Mouse (Mus musculus): ENCODE results near the gene Kcnmb2. TPM values are rescaled to one million over a fixed set of nuclear protein-coding genes. Genes with fewer than 3 reads are reported as not detected.

Gene Kcnmb2
- polyA plus RNA-seq, 1 experiment from 2014 or later, result 0.40 TPM

DNA sequence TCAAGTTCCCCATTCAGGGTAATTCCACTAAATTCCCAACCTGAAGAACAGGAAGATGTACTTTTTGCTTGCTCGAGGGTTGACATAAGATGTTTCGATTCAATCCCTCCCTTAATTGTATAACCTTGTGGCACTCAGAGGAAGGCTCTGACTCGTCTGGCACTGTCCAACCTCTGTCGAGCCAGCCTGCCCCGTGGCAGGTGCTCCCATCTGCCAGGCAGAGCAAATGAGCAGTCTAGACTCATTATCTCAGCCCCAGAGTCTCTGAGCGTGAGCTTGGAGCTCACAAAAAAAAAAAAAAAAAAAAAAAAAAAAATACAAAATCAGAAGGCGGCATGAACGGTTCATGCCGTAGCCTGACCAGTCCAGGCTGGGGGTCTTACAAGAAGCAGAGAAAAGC lies 130.1 kb downstream of the Kcnmb2 start:
- no peaks in the 10 kb centered on the region for H3K9me3 ChIP-seq (ENCODE audit: control insufficient read depth)
- WGBS, result 76% methylated on average over 9 of the region's 9 CpGs
- no peaks in the 10 kb centered on the region for H3K27me3 ChIP-seq (replicated peaks; ENCODE audit: control insufficient read depth, insufficient read depth, low read length)
- no peak overlapping the region for H3K4me3 ChIP-seq (ENCODE audit: low read depth, low read length)
- H3K27ac ChIP-seq (ENCODE audit: low read depth, low read length), result no peak overlapping the region
- H3K4me2 ChIP-seq (replicated peaks; ENCODE audit: low read depth), result no peak overlapping the region
- no peak for ATAC-seq
- H3K36me3 ChIP-seq (ENCODE audit: control insufficient read depth, insufficient read depth), result no peaks in the 10 kb centered on the region
- no peaks in the 10 kb centered on the region for H3K4me1 ChIP-seq (replicated peaks; ENCODE audit: control insufficient read depth, insufficient read depth, low read length)
- TF ChIP-seq CTCF (IDR thresholded peaks at IDR 0.05; ENCODE audit: low read depth), result no peak
- H3K9ac ChIP-seq (ENCODE audit: low read depth, low read length), result no peak overlapping the region

DNA sequence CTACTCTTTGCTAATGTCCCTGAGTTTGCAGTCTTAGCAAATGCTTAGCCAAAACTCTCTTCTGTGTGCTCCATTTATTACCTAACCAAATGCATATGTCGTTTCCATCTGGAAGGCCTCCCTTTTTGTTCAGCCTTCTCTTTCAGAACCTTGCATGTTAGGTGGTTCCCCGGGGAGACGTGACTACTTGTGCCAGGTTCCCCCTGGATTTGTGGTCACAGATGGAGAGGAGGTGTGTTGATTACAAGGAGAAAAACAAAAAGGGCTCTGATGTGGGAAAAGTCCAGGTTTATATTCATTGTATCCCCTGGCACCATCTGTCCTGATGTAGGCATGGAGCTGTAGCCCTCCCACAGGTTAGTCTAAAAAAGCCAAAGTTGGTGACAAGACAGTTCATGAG lies 141.5 kb downstream of the Kcnmb2 start:
- 79% methylated on average over 3 of the region's 3 CpGs for WGBS
- H3K4me3 ChIP-seq (ENCODE audit: low read depth, low read length), result no peak overlapping the region
- H3K4me2 ChIP-seq (replicated peaks; ENCODE audit: low read depth), result no peak overlapping the region
- no peak overlapping the region for H3K27ac ChIP-seq (ENCODE audit: low read depth, low read length)
- ATAC-seq, result no peak
- H3K36me3 ChIP-seq (ENCODE audit: control insufficient read depth, insufficient read depth), result no peaks in the 10 kb centered on the region
- no peaks in the 10 kb centered on the region for H3K9me3 ChIP-seq (ENCODE audit: control insufficient read depth)
- H3K4me1 ChIP-seq (replicated peaks; ENCODE audit: control insufficient read depth, insufficient read depth, low read length), result no peaks in the 10 kb centered on the region
- H3K27me3 ChIP-seq (replicated peaks; ENCODE audit: control insufficient read depth, insufficient read depth, low read length), result no peaks in the 10 kb centered on the region
- H3K9ac ChIP-seq (ENCODE audit: low read depth, low read length), result no peak overlapping the region
- TF ChIP-seq CTCF (IDR thresholded peaks at IDR 0.05; ENCODE audit: low read depth), result no peak

DNA sequence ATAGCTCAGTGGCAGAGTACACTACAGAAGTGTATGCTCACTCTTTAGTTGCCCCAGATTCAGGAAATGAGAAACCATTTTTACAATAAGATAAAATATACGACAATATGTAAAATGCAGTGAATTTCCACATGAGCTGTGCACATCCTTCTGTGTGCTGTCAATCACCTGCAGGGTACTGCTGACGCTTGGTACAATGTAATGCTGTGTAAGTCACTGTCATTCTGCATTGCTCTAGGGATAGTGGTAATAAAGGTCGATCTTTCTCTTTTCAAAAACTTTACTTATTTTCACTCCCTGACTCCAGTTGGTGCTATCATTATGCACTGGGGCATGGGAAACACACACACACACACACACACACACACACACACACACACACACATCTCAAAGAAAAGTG lies 146.5 kb downstream of the Kcnmb2 start:
- no peak overlapping the region for H3K27ac ChIP-seq (ENCODE audit: low read depth, low read length)
- no peaks in the 10 kb centered on the region for H3K4me1 ChIP-seq (replicated peaks; ENCODE audit: control insufficient read depth, insufficient read depth, low read length)
- no peak for ATAC-seq
- H3K9ac ChIP-seq (ENCODE audit: low read depth, low read length), result no peak overlapping the region
- H3K9me3 ChIP-seq (ENCODE audit: control insufficient read depth), result no peaks in the 10 kb centered on the region
- no peaks in the 10 kb centered on the region for H3K36me3 ChIP-seq (ENCODE audit: control insufficient read depth, insufficient read depth)
- 91% methylated on average over 3 of the region's 3 CpGs for WGBS
- no peak overlapping the region for H3K4me2 ChIP-seq (replicated peaks; ENCODE audit: low read depth)
- no peaks in the 10 kb centered on the region for H3K27me3 ChIP-seq (replicated peaks; ENCODE audit: control insufficient read depth, insufficient read depth, low read length)
- no peak for TF ChIP-seq CTCF (IDR thresholded peaks at IDR 0.05; ENCODE audit: low read depth)
- H3K4me3 ChIP-seq (ENCODE audit: low read depth, low read length), result no peak overlapping the region

DNA sequence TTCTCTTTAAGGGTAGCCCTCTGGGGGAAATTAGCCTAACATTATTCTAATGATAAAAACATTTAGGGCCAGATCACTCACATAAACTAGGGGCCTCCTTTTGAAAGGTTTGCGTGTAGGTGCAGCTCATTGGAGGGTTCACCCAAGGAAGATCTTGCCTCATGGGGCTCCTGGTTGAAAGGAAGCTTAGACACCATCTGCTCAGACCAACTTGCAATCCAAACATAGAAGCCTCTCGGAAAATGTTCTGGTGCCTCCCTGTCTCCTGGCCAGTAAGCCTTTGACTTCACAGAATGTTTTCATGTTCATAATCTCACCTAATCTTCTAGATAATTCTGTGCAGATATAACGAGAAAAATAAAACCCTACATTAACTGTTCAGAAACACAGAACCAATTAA lies 150.3 kb downstream of the Kcnmb2 start:
- no peaks in the 10 kb centered on the region for H3K36me3 ChIP-seq (ENCODE audit: control insufficient read depth, insufficient read depth)
- no peak overlapping the region for H3K27ac ChIP-seq (ENCODE audit: low read depth, low read length)
- H3K27me3 ChIP-seq (replicated peaks; ENCODE audit: control insufficient read depth, insufficient read depth, low read length), result no peaks in the 10 kb centered on the region
- no peaks in the 10 kb centered on the region for H3K9me3 ChIP-seq (ENCODE audit: control insufficient read depth)
- H3K9ac ChIP-seq (ENCODE audit: low read depth, low read length), result no peak overlapping the region
- H3K4me1 ChIP-seq (replicated peaks; ENCODE audit: control insufficient read depth, insufficient read depth, low read length), result no peaks in the 10 kb centered on the region
- 74% methylated on average over 3 of the region's 3 CpGs for WGBS
- TF ChIP-seq CTCF (IDR thresholded peaks at IDR 0.05; ENCODE audit: low read depth), result no peak
- H3K4me3 ChIP-seq (ENCODE audit: low read depth, low read length), result no peak overlapping the region
- H3K4me2 ChIP-seq (replicated peaks; ENCODE audit: low read depth), result no peak overlapping the region
- no peak for ATAC-seq

DNA sequence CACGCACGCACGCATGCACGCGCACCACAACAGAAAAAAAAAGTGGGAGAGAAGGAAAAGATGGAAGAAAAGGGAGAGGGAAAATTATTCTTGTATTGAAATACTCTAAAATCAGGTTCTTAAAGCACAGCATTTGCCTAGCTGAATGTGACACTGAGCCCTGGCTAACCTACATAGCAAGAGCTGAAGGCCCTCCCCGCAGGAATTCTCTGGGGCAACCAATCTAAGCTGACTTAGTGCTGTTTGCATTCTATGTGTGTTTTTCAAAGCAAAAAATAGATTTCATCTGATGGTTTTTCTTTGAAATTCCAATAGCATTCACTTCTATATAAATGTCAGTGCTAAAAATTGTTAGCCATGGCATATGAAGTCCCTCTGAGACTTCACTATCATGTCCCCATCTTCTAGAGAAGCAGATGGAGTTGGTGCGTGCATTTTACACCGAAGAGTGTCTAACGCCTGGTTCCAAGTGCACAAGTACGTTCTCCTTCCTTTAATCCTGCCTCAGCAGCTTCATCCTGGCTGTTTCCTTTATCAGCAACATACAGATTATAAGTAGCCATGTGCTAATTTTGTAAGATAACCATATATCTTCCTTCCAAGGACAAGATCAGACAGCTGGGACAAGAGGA lies 151.4 kb downstream of the Kcnmb2 start:
- H3K36me3 ChIP-seq (ENCODE audit: control insufficient read depth, insufficient read depth), result no peaks in the 10 kb centered on the region
- TF ChIP-seq CTCF (IDR thresholded peaks at IDR 0.05; ENCODE audit: low read depth), result no peak
- no peak for ATAC-seq
- no peaks in the 10 kb centered on the region for H3K9me3 ChIP-seq (ENCODE audit: control insufficient read depth)
- no peak overlapping the region for H3K4me2 ChIP-seq (replicated peaks; ENCODE audit: low read depth)
- H3K27ac ChIP-seq (ENCODE audit: low read depth, low read length), result no peak overlapping the region
- no peak overlapping the region for H3K4me3 ChIP-seq (ENCODE audit: low read depth, low read length)
- H3K4me1 ChIP-seq (replicated peaks; ENCODE audit: control insufficient read depth, insufficient read depth, low read length), result no peaks in the 10 kb centered on the region
- no peak overlapping the region for H3K9ac ChIP-seq (ENCODE audit: low read depth, low read length)
- 91% methylated on average over 10 of the region's 10 CpGs for WGBS
- H3K27me3 ChIP-seq (replicated peaks; ENCODE audit: control insufficient read depth, insufficient read depth, low read length), result no peaks in the 10 kb centered on the region

DNA sequence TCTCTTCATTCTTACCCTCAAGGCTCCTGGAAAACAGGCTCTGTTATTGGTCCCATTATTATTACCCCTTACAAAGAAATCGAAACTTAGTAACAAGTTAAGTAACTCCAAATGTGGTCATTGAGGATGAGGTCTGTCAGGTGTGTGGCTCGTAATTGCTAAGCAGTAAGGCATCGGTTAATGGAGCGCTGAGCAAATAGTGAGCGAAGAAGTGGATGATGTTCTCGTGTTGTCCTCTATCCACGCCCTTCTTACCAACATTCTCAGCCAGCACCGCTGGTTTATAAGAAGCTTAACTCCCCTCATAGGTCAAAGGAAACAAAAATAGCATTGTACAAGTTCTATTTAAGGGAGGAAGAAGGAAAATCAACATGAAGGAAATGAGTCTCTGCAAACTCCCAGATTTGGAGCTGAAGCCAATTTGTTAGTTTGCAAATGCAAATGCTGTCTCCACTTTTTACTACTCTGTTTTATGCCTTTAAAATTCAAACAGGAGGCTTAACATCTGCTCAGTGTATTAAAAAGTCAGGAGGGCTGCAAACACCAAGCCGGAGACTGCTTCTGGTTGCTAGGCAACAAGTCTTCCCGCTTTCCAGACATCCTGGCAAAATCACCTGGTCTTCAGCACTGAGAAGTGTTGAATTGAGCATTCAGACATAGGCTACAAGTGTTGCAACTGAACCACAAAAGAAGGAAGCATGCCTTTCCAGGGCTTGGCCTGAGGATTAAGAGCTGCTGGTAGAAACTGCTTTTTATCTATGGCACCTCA lies 157.8 kb downstream of the Kcnmb2 start:
- Histone ChIP-seq H3K4me3 (ENCODE audit: low read depth, low read length) (no peak overlapping the region), H3K4me2 (replicated peaks; ENCODE audit: low read depth) (no peak overlapping the region), H3K4me1 (replicated peaks; ENCODE audit: control insufficient read depth, insufficient read depth, low read length) (no peaks in the 10 kb centered on the region), H3K9me3 (ENCODE audit: control insufficient read depth) (no peaks in the 10 kb centered on the region), H3K9ac (ENCODE audit: low read depth, low read length) (no peak overlapping the region), H3K36me3 (ENCODE audit: control insufficient read depth, insufficient read depth) (no peaks in the 10 kb centered on the region), H3K27me3 (replicated peaks; ENCODE audit: control insufficient read depth, insufficient read depth, low read length) (no peaks in the 10 kb centered on the region), H3K27ac (ENCODE audit: low read depth, low read length) (no peak overlapping the region)
- WGBS, result 44% methylated on average over 10 of the region's 10 CpGs
- no peak for ATAC-seq
- no peak for TF ChIP-seq CTCF (IDR thresholded peaks at IDR 0.05; ENCODE audit: low read depth)

Measured in intestine, postnatal 0 days (tissue).